8 mouse cellular contexts compared by ENCODE assay signal in genomic region chr9:80332153-80332552, GRCm38 (mm10).
DNase-seq lines count a peak whose midpoint lies in the region; ATAC-seq lines count a peak whose summit lies in the region.

No protein-coding gene starts in this region.

- H3K27me3 ChIP-seq in intestine, embryonic 14.5 days (replicated peaks; ENCODE audit: control insufficient read depth, insufficient read depth, low read length), result no peaks in the 10 kb centered on the region
- H3K27me3 ChIP-seq in stomach, embryonic 15.5 days (replicated peaks), result no peaks in the 10 kb centered on the region

- peak overlapping the region; percentile 13; the same call in 1 of the 2 replicates for H3K4me3 ChIP-seq in intestine, embryonic 14.5 days (ENCODE audit: low read depth, low read length)
- peak overlapping the region; percentile 24 for H3K4me3 ChIP-seq in stomach, embryonic 15.5 days (replicated peaks)

- H3K4me2 ChIP-seq in intestine, embryonic 14.5 days (ENCODE audit: low read length), result peak overlapping the region; percentile 54
- H3K4me2 ChIP-seq in stomach, embryonic 15.5 days, result peak overlapping the region; percentile 51

- H3K9me3 ChIP-seq in intestine, embryonic 14.5 days (ENCODE audit: control insufficient read depth, low read length), result no peaks in the 10 kb centered on the region
- H3K9me3 ChIP-seq in stomach, embryonic 15.5 days, result no peaks in the 10 kb centered on the region

- WGBS in intestine, embryonic 14.5 days, result 22% methylated on average over 14 of the region's 14 CpGs
- 18% methylated on average over 14 of the region's 14 CpGs for WGBS in stomach, embryonic 15.5 days

- peak; percentile 90 for ATAC-seq in frontal cortex, adult (ENCODE audit: low TSS enrichment)
- ATAC-seq in intestine, embryonic 14.5 days (replicated peaks; ENCODE audit: low FRiP score, low TSS enrichment, low read depth), result peak; percentile 47; the same call in 1 of the 2 replicates
- no peak for ATAC-seq in stomach, embryonic 15.5 days (ENCODE audit: insufficient read depth, low FRiP score, low read depth)

- H3K27ac ChIP-seq in intestine, embryonic 14.5 days (ENCODE audit: low read depth), result no peak overlapping the region
- no peak overlapping the region for H3K27ac ChIP-seq in stomach, embryonic 15.5 days

- no peak overlapping the region for H3K9ac ChIP-seq in intestine, embryonic 14.5 days (ENCODE audit: low read length)
- no peak overlapping the region for H3K9ac ChIP-seq in stomach, embryonic 15.5 days

- peak; percentile 71 for DNase-seq in heart, adult 11 months
- DNase-seq in heart, postnatal 36 days, result no peak
- peak; percentile 18 for DNase-seq in cerebellum, adult 8-10 months
- peak; percentile 69 for DNase-seq in intestine, embryonic 14.5 days (ENCODE audit: low spot score)
- DNase-seq in left cerebral cortex, postnatal 10 days (ENCODE audit: extremely low spot score in 1 of 2, low spot score in 2 of 2), result peak; percentile 58 to 62
- DNase-seq in mesoderm, embryonic 11.5 days (ENCODE audit: low read depth, low spot score), result peak; percentile 80

- peaks cover 4% of the 10 kb centered on the region; the same call in 1 of the 2 replicates for H3K4me1 ChIP-seq in intestine, embryonic 14.5 days (replicated peaks; ENCODE audit: control insufficient read depth, insufficient read depth, low read length)
- H3K4me1 ChIP-seq in stomach, embryonic 15.5 days, result no peaks in the 10 kb centered on the region

- H3K36me3 ChIP-seq in intestine, embryonic 14.5 days (ENCODE audit: control insufficient read depth, insufficient read depth, low read length), result no peaks in the 10 kb centered on the region
- H3K36me3 ChIP-seq in stomach, embryonic 15.5 days, result no peaks in the 10 kb centered on the region

- intact Hi-C loops in heart, postnatal 36 days (cut with DNase I), result loop anchor here (10.0 kb wide), 1 partner anchor 883 kb away; no protein-coding TSS in a partner anchor
- intact Hi-C loops in left cerebral cortex, postnatal 10 days (cut with DNase I), result loop anchor here (10.0 kb wide), 1 partner anchor 1293 kb away; no protein-coding TSS in a partner anchor

Comparison
In these comparisons a context has a peak if more than half of its experiments do, and no peak if none do; other contexts are left out.
1. DNase-seq: peak in heart, adult 11 months (single experiment), cerebellum, adult 8-10 months (single experiment), intestine, embryonic 14.5 days (single experiment), left cerebral cortex, postnatal 10 days (2 of 2) and mesoderm, embryonic 11.5 days (single experiment); none in heart, postnatal 36 days (0 of 2).